Mouse (Mus musculus) T-helper 1 cell (primary cell): ENCODE measurements around the gene Mpzl3.
"Not testable (repeated sequence)": the region's sequence is repeated elsewhere in the genome, so short reads cannot be mapped to it uniquely, and the experiment has no call there.

Experiments
- in situ Hi-C: fragments of 300-600 bp; cut with MboI, MseI; formaldehyde crosslinking; loops from one replicate; pipeline ENCODE4 v1.15.1; 2025; ENCODE audit warnings: high pct_unique_total_duplicates

Mpzl3 gene

GRCm38 (mm10) chr9:45055082-45055713 is at the start of gene Mpzl3:
Gene Mpzl3 (plus strand): TSS chr9:45055186.
- in situ Hi-C loops, result no loop called here

- in situ Hi-C loops, result no loop called here
These were observed 47.6 kb upstream of the Mpzl3 start for GRCm38 (mm10) chr9:45007404-45007803.

GRCm38 (mm10) chr9:45008342-45008741 is 46.6 kb upstream of the Mpzl3 start:
- in situ Hi-C loops, result no loop called here

GRCm38 (mm10) chr9:45009180-45010078 is 45.6 kb upstream of the Mpzl3 start, which contains the start of gene Cd3e:
Gene Cd3e (minus strand): TSS chr9:45009627.
- in situ Hi-C loops, result loop anchor here (5.0 to 10.0 kb wide), 3 partner anchors 32 to 92 kb away; partner anchors contain the start of gene Jaml

- in situ Hi-C loops, result loop anchor here (5.0 to 10.0 kb wide), 3 partner anchors 33 to 93 kb away; partner anchors contain the start of gene Jaml
These were observed 44.5 kb upstream of the Mpzl3 start for GRCm38 (mm10) chr9:45010461-45010860.

- in situ Hi-C loops, result loop anchor here (5.0 to 10.0 kb wide), 3 partner anchors 34 to 94 kb away; partner anchors contain the start of gene Jaml
These were observed 43.7 kb upstream of the Mpzl3 start for GRCm38 (mm10) chr9:45011291-45011690.

GRCm38 (mm10) chr9:45014879-45015278 is 40.1 kb upstream of the Mpzl3 start:
- in situ Hi-C loops, result loop anchor here (5.0 to 10.0 kb wide), 3 partner anchors 38 to 98 kb away; partner anchors contain the start of gene Jaml

GRCm38 (mm10) chr9:45015841-45016240 is 39.1 kb upstream of the Mpzl3 start:
- in situ Hi-C loops, result loop anchor here (10.0 kb wide), 1 partner anchor 59 kb away; the partner anchor contains the start of gene Jaml

- in situ Hi-C loops, result loop anchor here (10.0 kb wide), 1 partner anchor 57 kb away; the partner anchor contains the start of gene Jaml
These were observed 37.0 kb upstream of the Mpzl3 start for GRCm38 (mm10) chr9:45018031-45018430.

- in situ Hi-C loops, result no loop called here
These were observed 32.2 kb upstream of the Mpzl3 start for GRCm38 (mm10) chr9:45022800-45023199.

GRCm38 (mm10) chr9:45023638-45024037 is 31.3 kb upstream of the Mpzl3 start:
- in situ Hi-C loops, result no loop called here

- in situ Hi-C loops, result no loop called here
These were observed 30.8 kb upstream of the Mpzl3 start for GRCm38 (mm10) chr9:45024187-45024586.

GRCm38 (mm10) chr9:45027376-45027775 is 27.6 kb upstream of the Mpzl3 start:
- in situ Hi-C loops, result loop anchor here (5.0 kb wide), 1 partner anchor 115 kb away; no protein-coding TSS in a partner anchor

- in situ Hi-C loops, result loop anchor here (5.0 kb wide), 1 partner anchor 362 kb away; no protein-coding TSS in a partner anchor
These were observed 24.6 kb upstream of the Mpzl3 start for GRCm38 (mm10) chr9:45030341-45030740.

GRCm38 (mm10) chr9:45032261-45032660 is 22.7 kb upstream of the Mpzl3 start:
- in situ Hi-C loops, result loop anchor here (5.0 kb wide), 1 partner anchor 360 kb away; no protein-coding TSS in a partner anchor

- in situ Hi-C loops, result loop anchor here (5.0 kb wide), 1 partner anchor 358 kb away; no protein-coding TSS in a partner anchor
These were observed 20.5 kb upstream of the Mpzl3 start for GRCm38 (mm10) chr9:45034526-45034925.

- in situ Hi-C loops, result not testable (repeated sequence)
These were observed 17.2 kb upstream of the Mpzl3 start for GRCm38 (mm10) chr9:45037803-45038202.

GRCm38 (mm10) chr9:45039499-45039898 is 15.5 kb upstream of the Mpzl3 start, which contains the start of gene Mpzl2:
Gene Mpzl2 (plus strand): TSS chr9:45039799.
- in situ Hi-C loops, result no loop called here

- in situ Hi-C loops, result no loop called here
These were observed 14.7 kb upstream of the Mpzl3 start for GRCm38 (mm10) chr9:45040066-45040845.

GRCm38 (mm10) chr9:45041131-45041838 is 13.7 kb upstream of the Mpzl3 start:
- in situ Hi-C loops, result no loop called here
